Mouse (Mus musculus) gonadal fat pad, adult 2 months (tissue): ENCODE data around the gene Fgfr2. TPM values are rescaled to one million over a fixed set of nuclear protein-coding genes. Genes with fewer than 3 reads are reported as not detected.
A peak's percentile ranks its signal among the peaks of the same experiment; 100 is the strongest.

Experiments
- DNase-seq: peaks from one replicate; pipeline ENCODE4 v3.0.0-alpha.2; 2012; ENCODE audit warnings: low read depth
- polyA plus RNA-seq: library from polyadenylated mRNA; depleted of rRNA; stranded (reverse); fragments of >200 nt; gene quantifications from 2 replicates; pipeline ENCODE4 v1.2.3, GENCODE M21; 2012

Gene Fgfr2
- polyA plus RNA-seq, 1 experiment, result 33.3 TPM

DNA sequence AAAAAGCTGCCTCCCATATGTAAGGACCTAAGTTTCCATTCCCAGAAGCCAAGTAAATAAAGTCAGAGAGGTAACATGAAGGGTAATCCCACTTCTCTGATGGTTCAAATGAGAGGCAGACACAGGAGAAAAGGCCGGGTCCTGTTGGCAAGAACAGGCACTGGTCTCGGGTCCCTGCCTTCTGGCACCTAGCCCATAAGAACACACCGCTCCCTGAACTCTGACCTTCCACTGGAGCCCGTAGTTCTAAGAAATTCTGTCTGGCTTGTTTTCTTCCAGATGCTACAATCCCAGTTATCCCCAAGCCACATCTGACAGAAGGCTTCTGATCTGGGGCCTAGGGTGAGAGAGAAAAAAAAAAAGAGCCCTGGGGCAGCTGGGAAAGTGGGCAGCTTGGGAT is 34.7 kb downstream of the Fgfr2 start:
- DNase-seq, result no peak

DNA sequence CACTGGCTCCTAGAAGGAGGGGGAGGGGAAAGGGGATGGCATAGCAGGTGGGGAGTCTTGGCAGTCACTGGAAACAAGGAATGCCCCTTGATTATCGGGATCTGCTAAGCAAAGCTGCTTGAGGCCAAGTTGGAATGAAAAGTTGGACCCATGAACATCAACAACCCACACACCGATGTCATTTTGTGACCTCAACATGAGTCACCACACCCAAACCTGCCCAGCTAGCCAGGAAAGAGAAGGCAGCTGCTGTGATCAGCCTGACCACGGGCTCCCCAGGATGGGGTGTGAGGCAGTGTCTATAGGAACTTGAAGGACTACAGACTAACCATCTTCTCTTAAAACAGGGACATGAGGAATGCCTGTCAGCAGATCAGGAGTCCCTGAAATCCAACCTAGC is 37.7 kb downstream of the Fgfr2 start:
- DNase-seq, result no peak

DNA sequence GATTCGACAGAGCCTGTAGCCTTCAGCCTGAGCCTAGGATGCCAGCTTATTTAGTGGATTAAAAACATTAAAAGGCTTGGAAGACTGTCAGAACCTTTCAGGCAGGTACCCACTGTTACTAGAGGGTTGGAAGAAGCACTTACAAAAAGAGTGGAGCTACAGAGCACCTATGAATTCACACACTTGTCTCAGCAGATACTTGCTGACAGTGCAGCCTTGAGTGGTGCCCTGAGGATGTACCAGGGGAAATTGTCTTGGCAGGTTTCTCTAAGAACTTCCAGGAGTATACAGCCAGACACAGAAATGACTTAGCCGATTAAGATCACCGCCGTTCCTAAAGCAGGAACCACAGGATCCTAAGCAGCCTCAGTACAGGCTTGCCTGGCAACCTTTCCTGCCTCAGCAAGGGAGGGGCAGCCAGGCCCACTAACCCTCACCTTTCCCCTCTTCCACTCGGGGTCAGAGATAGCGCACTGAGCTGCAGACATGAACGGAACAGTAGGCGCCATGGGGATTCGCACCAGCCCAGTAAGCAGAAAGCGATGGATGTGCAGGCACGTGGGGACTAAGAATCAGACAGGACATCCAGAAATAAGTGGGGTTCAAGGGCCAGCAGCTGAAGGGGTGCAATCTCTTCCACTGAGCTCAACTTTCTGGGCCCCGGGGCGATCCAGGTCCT is 39.1 kb downstream of the Fgfr2 start:
- peak; percentile 61 for DNase-seq

GRCm38 (mm10) chr7:133078929-133079328 is 44.2 kb downstream of the Fgfr2 start:
- no peak for DNase-seq

GRCm38 (mm10) chr7:133074462-133075133 is 48.6 kb downstream of the Fgfr2 start:
- no peak for DNase-seq

DNA sequence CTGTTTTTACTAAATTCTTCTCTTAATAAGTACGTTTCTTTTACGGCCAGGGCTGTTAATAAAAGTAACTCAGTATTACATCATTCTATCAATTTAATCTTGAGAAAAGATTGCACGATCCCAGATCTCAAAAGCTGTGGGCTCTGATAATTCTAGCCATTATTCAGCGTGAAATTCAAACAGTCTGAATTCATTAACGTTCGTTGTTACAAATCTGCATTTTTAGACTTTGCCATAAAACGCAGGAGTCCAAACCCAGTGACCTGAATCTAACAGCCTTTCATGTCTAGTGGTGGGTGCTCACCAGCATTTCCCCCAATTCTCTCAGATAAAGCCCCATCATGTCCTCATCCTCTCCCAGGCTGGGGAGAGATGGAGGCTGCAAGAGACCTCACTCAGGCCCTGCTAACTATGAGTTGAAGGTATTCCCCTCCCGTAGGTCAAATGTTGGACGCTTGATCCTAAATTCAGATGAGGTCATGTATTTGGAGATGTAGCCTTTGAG is 50.0 kb downstream of the Fgfr2 start:
- DNase-seq, result no peak

GRCm38 (mm10) chr7:133072535-133072934 is 50.6 kb downstream of the Fgfr2 start:
- no peak for DNase-seq

GRCm38 (mm10) chr7:133067321-133067841 is 55.8 kb downstream of the Fgfr2 start:
- DNase-seq, result no peak

- no peak for DNase-seq
Observed at GRCm38 (mm10) chr7:133066776-133067175, 56.4 kb downstream of the Fgfr2 start.

DNA sequence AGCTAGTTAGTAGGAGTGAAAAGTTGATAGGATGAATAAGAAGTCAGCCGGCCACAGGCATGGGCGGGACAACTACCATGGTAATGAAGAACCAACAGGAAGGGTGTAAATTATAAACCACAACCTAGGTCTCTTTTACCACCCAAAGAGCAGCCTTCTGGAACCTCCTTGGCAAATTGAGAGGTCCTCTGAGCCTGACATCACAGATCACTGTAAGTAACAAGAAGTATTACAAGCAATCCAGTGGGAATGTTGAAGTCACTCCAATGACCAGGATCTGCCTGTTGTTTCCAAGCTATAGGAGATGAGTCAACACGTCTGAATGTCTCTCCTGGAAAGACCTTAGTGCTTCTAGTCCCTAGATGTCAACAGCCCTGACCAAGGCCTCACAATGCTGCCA is 61.1 kb downstream of the Fgfr2 start:
- no peak for DNase-seq

DNA sequence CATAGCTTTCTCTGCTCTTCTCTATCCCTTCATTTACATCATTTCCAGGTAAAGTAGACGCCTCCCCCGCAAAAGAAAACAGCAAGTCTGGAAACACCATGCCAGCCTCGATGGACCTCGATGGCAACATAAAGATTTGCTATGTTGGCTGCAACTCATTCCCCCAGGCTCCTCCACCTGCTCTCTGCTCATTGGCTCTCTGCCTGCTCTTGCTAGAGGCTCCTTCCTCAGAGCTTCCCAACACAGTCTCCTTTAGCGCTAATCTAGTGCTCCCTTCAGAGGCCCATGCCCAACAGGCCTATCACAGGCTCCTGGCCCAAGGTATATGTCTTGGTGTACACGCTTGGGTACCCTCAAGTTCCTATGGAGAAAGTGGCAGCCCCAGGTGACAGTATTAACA is 63.0 kb downstream of the Fgfr2 start:
- DNase-seq, result no peak

DNA sequence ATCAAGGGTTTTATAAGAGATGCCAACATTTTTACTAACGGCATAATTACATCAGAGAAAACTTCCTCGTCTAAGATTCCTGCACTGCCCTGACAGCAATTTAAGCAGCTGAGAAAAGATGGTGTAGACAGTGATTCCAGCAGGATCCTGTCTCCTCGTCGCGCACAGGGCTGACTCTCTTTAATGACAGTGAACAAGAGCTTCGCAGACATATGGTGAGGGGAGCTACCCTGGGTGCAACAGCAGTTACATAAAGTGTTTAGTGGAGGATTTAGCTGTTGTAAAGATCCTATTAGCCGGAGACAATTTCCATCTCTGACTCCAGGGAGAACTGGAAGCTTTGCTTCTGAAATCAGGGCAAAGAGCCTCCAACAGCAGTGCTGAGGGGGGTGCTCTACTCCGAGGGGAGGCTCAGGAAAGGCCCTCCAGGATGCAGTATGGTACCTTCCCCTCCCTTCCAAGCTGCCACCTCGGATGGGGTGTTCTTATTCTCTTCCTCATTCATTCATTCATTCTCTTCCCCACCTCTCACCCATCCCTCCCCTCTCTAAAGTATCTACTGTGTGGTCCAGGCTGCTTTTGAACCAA is 63.5 kb downstream of the Fgfr2 start:
- no peak for DNase-seq

GRCm38 (mm10) chr7:133059150-133059509 is 64.0 kb downstream of the Fgfr2 start:
- DNase-seq, result no peak

DNA sequence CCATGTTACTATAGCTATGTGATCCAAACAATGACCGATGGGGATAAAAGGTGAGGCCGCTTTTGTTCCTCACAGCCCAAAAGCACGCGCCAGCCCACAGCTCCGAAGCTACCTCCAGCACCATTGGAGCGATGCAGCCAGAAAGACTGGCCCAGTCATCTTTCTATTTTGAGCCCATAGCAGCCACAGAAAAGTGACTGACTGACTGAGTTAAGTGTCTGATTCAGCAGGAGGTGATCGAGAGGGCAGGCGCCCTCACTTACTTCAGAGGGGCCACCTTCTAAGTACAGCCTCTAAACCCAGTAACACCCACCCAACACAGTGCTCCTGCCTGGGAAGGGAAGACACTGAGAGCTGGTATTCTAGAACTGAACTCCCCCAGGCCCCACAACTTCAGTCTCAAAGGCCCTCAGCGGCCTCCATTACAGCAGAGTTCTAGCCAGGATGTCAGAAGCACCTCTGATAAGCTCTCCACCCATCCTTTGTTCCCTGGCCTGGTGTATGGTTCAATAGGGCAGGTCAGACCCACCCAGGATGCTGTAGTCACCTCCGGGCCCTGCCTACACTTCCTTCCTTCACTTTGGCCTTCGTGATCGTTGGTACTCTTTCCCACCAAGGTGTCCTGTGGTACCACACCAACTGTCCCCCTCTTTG is 64.5 kb downstream of the Fgfr2 start:
- no peak for DNase-seq

GRCm38 (mm10) chr7:133056924-133057323 is 66.2 kb downstream of the Fgfr2 start:
- DNase-seq, result no peak

DNA sequence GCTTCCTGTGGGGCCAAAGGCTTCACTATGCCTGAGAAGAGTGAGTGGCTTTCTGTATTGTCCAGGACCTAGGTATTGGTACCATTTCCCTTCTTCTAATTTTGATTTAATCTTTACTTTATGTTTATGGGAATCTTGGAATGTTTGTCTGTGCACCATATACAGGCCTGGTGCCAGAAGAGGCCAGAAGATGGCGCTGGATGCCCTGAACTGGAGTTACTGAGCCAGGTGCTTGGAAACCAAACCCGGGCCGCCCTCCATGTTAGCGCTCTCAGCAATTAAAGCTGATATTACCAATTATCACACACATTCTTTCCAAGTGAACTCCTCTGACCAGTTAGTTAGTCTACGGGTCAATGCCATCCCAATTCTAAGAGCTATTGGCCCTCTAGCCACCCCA is 68.7 kb downstream of the Fgfr2 start:
- no peak for DNase-seq

DNA sequence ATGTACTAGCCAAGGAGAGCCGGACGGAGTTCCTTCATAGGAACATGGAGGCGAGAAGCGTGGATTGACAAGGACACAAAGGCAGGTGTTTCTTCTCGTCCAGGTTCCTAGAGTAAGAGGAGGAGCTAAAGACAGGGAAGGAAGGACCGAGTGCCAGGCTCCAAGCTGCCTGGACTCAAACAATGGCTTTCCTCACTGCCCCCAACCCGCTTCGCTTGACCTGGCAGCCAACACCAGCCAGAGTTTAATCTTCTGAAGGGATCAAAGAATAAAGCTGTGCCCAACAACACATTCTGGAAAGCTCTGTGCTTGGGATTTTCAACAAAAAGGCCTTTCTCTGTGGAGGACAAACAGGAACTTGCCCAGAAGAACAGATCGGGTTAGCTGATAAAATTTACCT is 69.4 kb downstream of the Fgfr2 start:
- DNase-seq, result no peak

- no peak for DNase-seq
Observed at GRCm38 (mm10) chr7:133052819-133053218, 70.3 kb downstream of the Fgfr2 start.

GRCm38 (mm10) chr7:133050681-133051080 is 72.5 kb downstream of the Fgfr2 start:
- DNase-seq, result peak; percentile 95

DNA sequence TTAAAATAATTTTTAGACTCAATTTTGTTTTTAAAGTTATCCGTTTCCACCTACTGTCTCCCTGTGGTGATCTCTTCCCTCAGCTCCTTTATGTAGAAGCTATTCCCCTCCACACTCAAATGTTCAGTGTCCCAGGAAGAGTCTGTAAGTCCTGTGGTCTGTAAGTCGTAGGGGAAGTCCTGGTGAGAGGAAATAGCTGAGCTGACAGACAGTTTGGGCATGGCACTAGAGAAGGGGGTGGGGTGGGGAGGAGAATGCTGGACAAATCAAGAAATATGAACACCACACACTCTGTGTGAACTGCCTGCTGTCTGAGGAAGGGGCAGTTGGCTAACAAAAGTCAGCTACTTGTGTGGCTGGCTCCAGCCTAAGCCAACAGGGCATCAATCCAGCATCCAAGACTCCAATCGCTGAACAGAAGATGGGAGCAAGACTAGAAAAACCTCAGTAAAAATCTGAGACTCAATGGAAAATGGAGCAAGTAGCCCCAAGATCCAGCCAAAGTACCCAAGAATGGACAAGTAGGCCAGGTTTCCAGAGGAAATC is 75.0 kb downstream of the Fgfr2 start:
- no peak for DNase-seq

DNA sequence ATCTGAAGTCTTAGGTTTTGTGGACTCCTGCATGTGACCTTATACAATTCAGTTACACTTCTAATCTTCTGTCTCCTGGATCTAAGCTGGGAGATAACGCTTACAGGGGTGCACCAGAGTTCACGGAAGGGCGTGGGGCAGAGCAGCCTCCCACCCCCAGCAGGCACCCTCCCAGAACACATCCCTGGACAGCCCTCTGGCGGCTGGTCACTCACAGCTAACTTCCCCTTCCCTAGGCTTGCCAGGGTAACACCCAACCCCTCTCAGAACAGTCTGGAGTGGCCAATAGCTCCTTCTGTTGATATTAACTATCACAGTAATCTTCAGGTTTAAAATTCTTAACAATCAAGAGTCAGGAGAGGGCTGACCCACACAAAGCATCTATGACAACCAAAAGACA is 75.9 kb downstream of the Fgfr2 start:
- DNase-seq, result no peak

- no peak for DNase-seq
Observed at GRCm38 (mm10) chr7:133044721-133045120, 78.4 kb downstream of the Fgfr2 start.
